Mouse (Mus musculus): ENCODE results near the gene Carhsp1.

DNA sequence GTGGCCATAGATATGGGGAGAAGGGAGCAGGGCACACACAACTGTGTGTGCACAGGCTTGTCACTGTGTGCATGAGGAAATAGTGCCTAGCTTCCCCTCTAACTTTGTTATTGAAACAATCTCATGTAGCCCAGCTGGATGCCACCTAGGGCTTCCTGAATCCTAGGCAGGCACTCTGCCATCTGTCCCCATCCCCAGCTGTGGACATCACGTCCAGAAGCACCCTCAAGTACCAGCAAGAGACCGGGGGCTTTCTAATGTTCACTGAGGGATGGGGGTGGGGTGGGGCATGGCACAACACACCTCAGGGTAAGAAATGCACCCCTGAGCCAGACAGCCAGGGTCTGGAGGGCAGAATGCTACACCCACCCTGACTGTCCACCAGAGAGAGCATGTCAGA lies 3.6 kb downstream of the Carhsp1 start:
- TF ChIP-seq EP300 (IDR thresholded peaks at IDR 0.05; ENCODE audit: low read depth) (no peak), CTCF (IDR thresholded peaks at IDR 0.05; ENCODE audit: low read depth) (no peak)

All from liver, postnatal 0 days (tissue).